Mouse (Mus musculus) lung, postnatal 0 days (tissue): ENCODE data around the gene Taf1a.

Experiments used
- CTCF ChIP-seq: IDR thresholded peaks from 2 replicates; pipeline ENCODE4 v1.5.1; 2016; ENCODE audit warnings: antibody characterized with exemption, mild to moderate bottlenecking
- EP300 ChIP-seq: IDR thresholded peaks from 2 replicates; pipeline ENCODE4 v1.6.1; 2016; ENCODE audit warnings: antibody characterized with exemption, mild to moderate bottlenecking, control low read depth

- TF ChIP-seq CTCF (no peak), EP300 (0 out of 2 replicates have a peak, but pooled peaks have one; percentile 18)
Observed at GRCm38 (mm10) chr1:183362729-183363576, 25.8 kb upstream of the Taf1a start.
